Mouse (Mus musculus) liver, adult 2 months (tissue): ENCODE measurements around the gene Slc37a4. TPM values are rescaled to one million over a fixed set of nuclear protein-coding genes. Genes with fewer than 3 reads are reported as not detected.
A peak's percentile ranks its signal among the peaks of the same experiment; 100 is the strongest.

ENCODE experiments used
- DNase-seq: peaks from one replicate; pipeline ENCODE4 v3.0.0-alpha.2; 2011; ENCODE audit warnings: low read depth, low spot score; ENCODE audit errors: extremely low read depth
- H3K27ac ChIP-seq: fragments of 200-500 bp; replicated peaks from 2 replicates; pipeline ENCODE4 v1.5.1; 2012; ENCODE audit warnings: low read depth, mild to moderate bottlenecking, control low read depth, inconsistent platforms, low read length; ENCODE audit not compliant: insufficient read depth
- H3K27me3 ChIP-seq: fragments of 200-500 bp; 2 replicates; pipeline ENCODE4 v1.6.1; 2012; ENCODE audit warnings: mild to moderate bottlenecking, moderate library complexity, low read length, inconsistent platforms; ENCODE audit not compliant: control insufficient read depth, insufficient read depth
- H3K36me3 ChIP-seq: fragments of 200-500 bp; 2 replicates; pipeline ENCODE4 v1.6.1; 2012; ENCODE audit warnings: low read length, inconsistent platforms; ENCODE audit not compliant: control insufficient read depth, insufficient read depth
- H3K4me1 ChIP-seq: fragments of 200-500 bp; 2 replicates; pipeline ENCODE4 v1.6.1; 2011; ENCODE audit warnings: low read length; ENCODE audit not compliant: control insufficient read depth, insufficient read depth
- H3K4me3 ChIP-seq: fragments of 200-500 bp; 2 replicates; pipeline ENCODE4 v1.5.1; 2011; ENCODE audit warnings: low read depth, mild to moderate bottlenecking, control low read depth, low read length, moderate library complexity; ENCODE audit not compliant: insufficient read depth
- H3K79me2 ChIP-seq: fragments of 200-500 bp; 2 replicates; pipeline ENCODE4 v1.6.1; 2012; ENCODE audit warnings: inconsistent platforms, mild to moderate bottlenecking, low read length, moderate library complexity; ENCODE audit not compliant: control insufficient read depth, insufficient read depth
- H3K9ac ChIP-seq: fragments of 200-500 bp; 2 replicates; pipeline ENCODE4 v1.6.1; 2012; ENCODE audit warnings: low read depth, mild to moderate bottlenecking, control low read depth, inconsistent platforms, low read length
- CTCF ChIP-seq: fragments of 200-500 bp; IDR thresholded peaks from 2 replicates; pipeline ENCODE4 v1.5.1; 2011; ENCODE audit warnings: low read depth, low read length, control low read depth
- POLR2A ChIP-seq: fragments of 200-500 bp; IDR thresholded peaks from 2 replicates; pipeline ENCODE4 v1.6.1; 2011; ENCODE audit warnings: low read length, control low read depth; ENCODE audit not compliant: insufficient read depth; ENCODE audit errors: extremely low read depth
- WGBS: fragments of 180-500 bp; shearing (Covaris S2); methylation state at CpG from one replicate; pipeline ENCODE4 v1.1.7; 2018; 5-methylcytosine and 5-hydroxymethylcytosine counted together
- polyA plus RNA-seq: library from polyadenylated mRNA; depleted of rRNA; stranded (reverse); fragments of >200 nt; gene quantifications from 2 replicates; pipeline ENCODE4 v1.2.3, GENCODE M21; 2012
- total RNA-seq: library from RNA; depleted of rRNA; stranded (reverse); fragments of >200 nt; gene quantifications from 2 replicates; pipeline ENCODE4 v1.2.3, GENCODE M21; 2014

Gene Slc37a4
- total and polyA plus RNA-seq, 2 experiments = 185 to 307 TPM

DNA sequence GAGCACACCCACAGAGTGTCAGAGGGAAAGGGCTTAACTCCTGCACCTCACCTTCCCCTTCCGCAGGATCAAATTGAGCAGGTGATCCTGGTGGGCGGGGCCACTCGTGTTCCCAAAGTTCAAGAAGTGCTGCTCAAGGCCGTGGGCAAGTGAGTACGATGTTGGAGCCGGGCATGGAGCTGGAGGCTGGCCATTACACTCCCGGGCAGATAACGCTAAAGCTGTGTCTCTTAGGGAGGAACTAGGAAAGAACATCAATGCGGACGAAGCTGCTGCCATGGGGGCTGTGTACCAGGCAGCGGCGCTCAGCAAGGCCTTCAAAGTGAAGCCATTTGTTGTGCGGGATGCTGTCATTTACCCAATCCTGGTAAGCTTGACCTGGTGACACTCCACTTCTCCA is 12.1 kb upstream of the Slc37a4 start:
- H3K36me3 ChIP-seq = peaks cover 79% of the 10 kb centered on the region
- DNase-seq = no peak
- 84% methylated on average over 13 of the region's 13 CpGs for WGBS
- peaks cover 16% of the 10 kb centered on the region; the same call in 1 of the 2 replicates for H3K79me2 ChIP-seq
- no peak overlapping the region for H3K27ac ChIP-seq
- H3K4me1 ChIP-seq = peaks cover 20% of the 10 kb centered on the region
- no peak overlapping the region for H3K4me3 ChIP-seq
- TF ChIP-seq POLR2A = no peak
- no peak for TF ChIP-seq CTCF
- H3K9ac ChIP-seq = no peak overlapping the region
- no peaks in the 10 kb centered on the region for H3K27me3 ChIP-seq

DNA sequence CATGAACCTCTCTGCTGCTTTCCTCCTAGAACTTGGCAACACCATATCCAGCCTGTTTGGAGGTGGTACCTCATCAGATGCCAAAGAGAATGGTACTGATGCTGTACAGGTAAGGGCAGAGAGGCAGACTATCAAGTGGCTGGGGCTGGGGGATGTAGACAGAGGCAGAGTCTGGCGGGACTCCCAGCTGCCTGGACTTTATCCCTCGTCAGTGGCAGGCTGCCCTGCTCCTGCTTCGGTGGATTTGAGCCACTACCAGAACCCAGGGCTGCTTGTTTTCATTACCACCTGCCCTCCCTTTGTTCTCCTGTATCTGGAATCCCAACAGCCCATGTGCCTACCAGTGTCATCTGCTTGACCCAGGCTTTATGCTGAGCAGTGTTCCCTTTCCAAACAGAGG is 9.4 kb upstream of the Slc37a4 start:
- Histone ChIP-seq H3K4me3 (no peak overlapping the region), H3K9ac (no peak overlapping the region), H3K27ac (peak overlapping the region; percentile 33; the same call in 1 of the 2 replicates), H3K4me1 (peaks cover 4% of the 10 kb centered on the region), H3K79me2 (no peaks in the 10 kb centered on the region), H3K36me3 (peaks cover 83% of the 10 kb centered on the region), H3K27me3 (no peaks in the 10 kb centered on the region)
- no peak for TF ChIP-seq POLR2A
- TF ChIP-seq CTCF = no peak
- WGBS = 16% methylated on average over 3 of the region's 3 CpGs
- DNase-seq = peak; percentile 70

- Histone ChIP-seq H3K27me3 (no peaks in the 10 kb centered on the region), H3K9ac (no peak overlapping the region), H3K4me1 (peaks cover 3% of the 10 kb centered on the region), H3K79me2 (no peaks in the 10 kb centered on the region), H3K4me3 (no peak overlapping the region), H3K27ac (no peak overlapping the region), H3K36me3 (peaks cover 64% of the 10 kb centered on the region)
- TF ChIP-seq CTCF (peak; percentile 86), POLR2A (no peak)
- WGBS = 47% methylated on average over 8 of the region's 8 CpGs
- DNase-seq = peak; percentile 43
Measured at GRCm38 (mm10) chr9:44389273-44389672, 7.4 kb upstream of the Slc37a4 start.

GRCm38 (mm10) chr9:44391466-44391865 is 5.2 kb upstream of the Slc37a4 start:
- TF ChIP-seq POLR2A (no peak), CTCF (peak; percentile 80)
- no peak overlapping the region for H3K27ac ChIP-seq
- H3K4me3 ChIP-seq = no peak overlapping the region
- peaks cover 6% of the 10 kb centered on the region for H3K4me1 ChIP-seq
- H3K36me3 ChIP-seq = peaks cover 43% of the 10 kb centered on the region
- no peaks in the 10 kb centered on the region for H3K27me3 ChIP-seq
- WGBS = 19% methylated on average over 4 of the region's 4 CpGs
- H3K9ac ChIP-seq = no peak overlapping the region
- H3K79me2 ChIP-seq = no peaks in the 10 kb centered on the region
- DNase-seq = peak; percentile 42

GRCm38 (mm10) chr9:44398087-44398486 is 1.4 kb downstream of the Slc37a4 start:
- H3K27ac ChIP-seq = peak overlapping the region; percentile 96
- peak overlapping the region; percentile 95 for H3K4me3 ChIP-seq
- peak overlapping the region; percentile 94 for H3K9ac ChIP-seq

GRCm38 (mm10) chr9:44398551-44398950 is 1.9 kb downstream of the Slc37a4 start:
- Histone ChIP-seq H3K4me1 (peaks cover 19% of the 10 kb centered on the region), H3K9ac (peak overlapping the region; percentile 94), H3K27ac (peak overlapping the region; percentile 96), H3K36me3 (peaks cover 18% of the 10 kb centered on the region), H3K4me3 (peak overlapping the region; percentile 95), H3K79me2 (peaks cover 13% of the 10 kb centered on the region), H3K27me3 (no peaks in the 10 kb centered on the region)
- TF ChIP-seq CTCF (no peak), POLR2A (no peak)
- peak; percentile 60 for DNase-seq
- 26% methylated on average over 9 of the region's 9 CpGs for WGBS

More at GRCm38 (mm10) chr9:44398087-44398486, 1.4 kb downstream of the Slc37a4 start:
- Histone ChIP-seq H3K27me3 (no peaks in the 10 kb centered on the region), H3K36me3 (peaks cover 13% of the 10 kb centered on the region; the same call in 1 of the 2 replicates), H3K79me2 (peaks cover 13% of the 10 kb centered on the region), H3K4me1 (peaks cover 19% of the 10 kb centered on the region)
- peak; percentile 90 for TF ChIP-seq POLR2A
- peak; percentile 21; the same call in 1 of the 2 replicates for TF ChIP-seq CTCF
- WGBS = 16% methylated on average over 4 of the region's 4 CpGs
- peak; percentile 93 for DNase-seq
